24 mouse cellular contexts compared by ENCODE assay signal in the genomic region with DNA sequence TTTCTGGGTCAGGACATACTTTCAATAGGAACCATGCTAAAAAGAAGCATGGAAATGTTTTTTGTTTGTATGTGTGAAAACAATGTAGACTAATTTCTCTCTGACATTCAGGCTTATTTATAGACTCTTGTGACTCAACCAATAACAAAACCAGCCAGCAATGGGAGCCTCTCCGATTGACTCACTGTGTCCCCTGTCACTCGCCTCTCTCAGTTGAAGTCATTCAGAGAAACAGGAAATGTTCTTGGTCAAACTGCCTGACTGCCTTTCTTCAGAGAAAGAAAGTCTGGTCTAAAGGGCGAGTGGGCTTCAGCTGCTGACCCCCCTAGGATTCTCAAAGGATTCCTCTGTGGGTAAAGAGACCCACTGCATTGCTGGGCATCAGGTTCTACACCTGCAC. TPM values are rescaled to one million over a fixed set of nuclear protein-coding genes. Genes with fewer than 3 reads are reported as not detected.
DNase-seq lines count a peak whose midpoint lies in the region; ATAC-seq lines count a peak whose summit lies in the region.
"Had no signal": no experiment of that assay in that cellular context is flagged by ENCODE, and none has a peak within 500 bp of the region (broad histone marks: within the 10 kb centered on the region; RNA-seq: fewer than 3 reads in every experiment).

No protein-coding gene starts in this region.

- H3K4me3 ChIP-seq in megakaryocyte, embryonic 14.5 days (replicated peaks), result peak overlapping the region; percentile 2
- H3K4me3 ChIP-seq: embryonic facial prominence, embryonic 12.5 days; forebrain, embryonic 15.5 days; gastrocnemius, adult 2 months; heart, adult 2 months; heart, embryonic 12.5 days; liver, embryonic 15.5 days; lung, embryonic 15.5 days had no signal

- peaks cover 7% of the 10 kb centered on the region for H3K4me1 ChIP-seq in megakaryocyte, embryonic 14.5 days
- H3K4me1 ChIP-seq: embryonic facial prominence, embryonic 12.5 days; heart, embryonic 12.5 days; lung, embryonic 15.5 days had no signal

- H3K9me3 ChIP-seq in megakaryocyte, embryonic 14.5 days, result no peaks in the 10 kb centered on the region
- H3K9me3 ChIP-seq: embryonic facial prominence, embryonic 12.5 days; forebrain, embryonic 15.5 days; heart, embryonic 12.5 days; liver, embryonic 15.5 days; lung, embryonic 15.5 days had no signal

- no peak for ATAC-seq in megakaryocyte, adult 5-6 weeks (ENCODE audit: poor library complexity, severe bottlenecking)
- peak; percentile 71 for ATAC-seq in granulocyte monocyte progenitor cell, adult 5-6 weeks (replicated peaks; ENCODE audit: poor library complexity, severe bottlenecking)
- no peak for ATAC-seq in cerebellum, adult (ENCODE audit: insufficient number of reproducible peaks, low FRiP score, low TSS enrichment)
- ATAC-seq: forebrain, embryonic 15.5 days; inflammation-experienced regulatory T-cells, adult 6 months had no signal

- no peaks in the 10 kb centered on the region for H3K36me3 ChIP-seq in megakaryocyte, embryonic 14.5 days (replicated peaks; ENCODE audit: low read length)
- H3K36me3 ChIP-seq: embryonic facial prominence, embryonic 12.5 days; forebrain, embryonic 15.5 days; heart, embryonic 12.5 days; liver, embryonic 15.5 days; lung, embryonic 15.5 days had no signal

- peak; percentile 32 for DNase-seq in Muller cell, postnatal 12 days (ENCODE audit: inconsistent ontology term)
- no peak for DNase-seq in spleen, adult 18-20 months
- DNase-seq in cerebellum, adult 9-11 months, result no peak
- DNase-seq: cerebellum, adult 9-10 months; embryo, embryonic 11 days; gastrocnemius, adult 2 months; gastrocnemius, postnatal 36 days; heart, adult 2 months; heart, postnatal 4 days; kidney, adult 11 months; kidney, postnatal 14 days; layer of hippocampus, adult 9-11 months; liver; midbrain, embryonic 14.5 days had no signal

- peaks cover 8% of the 10 kb centered on the region for H3K27me3 ChIP-seq in megakaryocyte, embryonic 14.5 days (replicated peaks)
- H3K27me3 ChIP-seq: embryonic facial prominence, embryonic 12.5 days had no signal

RNA-seq across cellular contexts. Expression of gene Ap1g1, which starts 5.2 kb away (rescaled TPM):
- 2.4 and 6.2 TPM in 2 replicates for polyA plus RNA-seq in megakaryocyte, embryonic 14.5 days (2012; ENCODE audit: insufficient read depth, low replicate concordance)
- 80.6 and 85.2 TPM in 2 replicates for total RNA-seq in megakaryocyte, adult 5-6 weeks (2015)
- 68.4 and 80.5 TPM in 2 replicates for total RNA-seq in megakaryocyte, adult 5-6 weeks (2017)
- 85.2 and 89.6 TPM in 2 replicates for total RNA-seq in granulocyte monocyte progenitor cell, adult 5-6 weeks (2014; fragmentation: Nextera tagmentation)
- 68.4 and 88.4 TPM in 2 replicates for total RNA-seq in granulocyte monocyte progenitor cell, adult 5-6 weeks (2017)

RNA-seq across cellular contexts. Expression of gene Atxn1l, which starts 35.6 kb away (rescaled TPM):
- 1.5 and 6.3 TPM in 2 replicates for polyA plus RNA-seq in megakaryocyte, embryonic 14.5 days (2012; ENCODE audit: insufficient read depth, low replicate concordance)
- total RNA-seq in megakaryocyte, adult 5-6 weeks (2015), result 14.5 and 15.0 TPM in 2 replicates
- total RNA-seq in megakaryocyte, adult 5-6 weeks (2017), result 17.7 and 21.3 TPM in 2 replicates
- 12.4 and 16.8 TPM in 2 replicates for total RNA-seq in granulocyte monocyte progenitor cell, adult 5-6 weeks (2014; fragmentation: Nextera tagmentation)
- total RNA-seq in granulocyte monocyte progenitor cell, adult 5-6 weeks (2017), result 13.5 and 18.4 TPM in 2 replicates
